Mouse (Mus musculus) kidney, postnatal 14 days (tissue): ENCODE data around the gene Rnf121.
"Not testable (repeated sequence)": the region's sequence is repeated elsewhere in the genome, so short reads cannot be mapped to it uniquely, and the experiment has no call there.

Source experiments
- DNase-seq: peaks from one replicate; pipeline ENCODE4 v3.0.0; 2022; ENCODE audit warnings: mixed read lengths

Rnf121 gene

DNA sequence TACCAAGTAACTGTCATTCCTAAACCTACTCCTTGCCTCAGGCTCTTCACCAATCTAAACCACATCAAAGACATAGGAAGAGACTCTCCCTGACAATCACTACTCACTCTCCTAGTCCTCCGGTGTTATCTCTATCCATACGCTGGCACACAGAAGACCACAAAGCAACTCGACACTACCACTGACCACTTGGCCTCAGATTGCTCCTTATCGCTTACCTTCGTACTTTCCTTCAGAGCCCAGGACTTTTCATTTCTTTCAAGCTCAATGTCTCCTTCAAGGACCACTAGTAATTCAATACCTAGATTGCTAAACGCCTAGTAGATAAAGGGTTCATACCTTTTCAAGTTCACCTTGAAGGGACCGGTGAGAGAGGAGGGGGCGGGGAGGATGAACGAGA, 1.4 kb downstream of the Rnf121 start:
- no peak for DNase-seq

DNA sequence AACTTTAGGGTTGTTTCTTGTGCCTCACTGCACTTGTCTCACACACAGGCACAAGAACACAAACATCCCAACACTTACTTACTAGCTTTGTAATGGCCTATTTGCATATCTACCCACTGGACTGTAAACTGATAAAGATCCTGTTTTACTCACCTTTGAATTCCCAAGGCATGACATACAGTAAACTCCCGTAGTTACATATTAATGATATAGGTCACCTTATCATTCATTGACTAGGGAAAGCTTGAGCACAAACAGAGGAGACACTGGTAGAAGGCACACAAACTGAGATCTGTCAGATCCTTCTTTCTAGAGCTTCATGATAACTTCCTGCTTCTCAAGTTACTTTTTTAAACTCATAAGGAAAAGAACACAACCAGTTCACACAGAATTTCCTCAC, 3.1 kb downstream of the Rnf121 start:
- DNase-seq: no peak

DNA sequence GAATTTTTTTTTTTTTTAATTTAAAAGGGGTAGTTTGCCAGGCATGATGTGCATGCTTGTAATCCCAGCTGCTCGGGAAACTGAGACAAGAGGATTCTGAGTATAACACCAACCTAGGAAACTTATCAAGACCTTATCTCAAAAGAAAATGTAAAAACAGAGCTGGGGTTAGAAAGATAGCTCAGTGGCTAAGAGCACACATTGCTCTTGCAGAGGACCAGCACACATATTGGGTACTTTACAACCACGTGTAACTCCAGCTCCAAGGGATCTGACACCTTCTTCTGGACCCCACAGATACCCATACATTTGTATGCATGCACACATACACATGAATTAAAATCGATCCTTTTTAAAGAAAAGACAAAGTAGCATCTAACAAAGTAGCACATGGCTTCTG, 3.9 kb downstream of the Rnf121 start:
- no peak for DNase-seq

DNA sequence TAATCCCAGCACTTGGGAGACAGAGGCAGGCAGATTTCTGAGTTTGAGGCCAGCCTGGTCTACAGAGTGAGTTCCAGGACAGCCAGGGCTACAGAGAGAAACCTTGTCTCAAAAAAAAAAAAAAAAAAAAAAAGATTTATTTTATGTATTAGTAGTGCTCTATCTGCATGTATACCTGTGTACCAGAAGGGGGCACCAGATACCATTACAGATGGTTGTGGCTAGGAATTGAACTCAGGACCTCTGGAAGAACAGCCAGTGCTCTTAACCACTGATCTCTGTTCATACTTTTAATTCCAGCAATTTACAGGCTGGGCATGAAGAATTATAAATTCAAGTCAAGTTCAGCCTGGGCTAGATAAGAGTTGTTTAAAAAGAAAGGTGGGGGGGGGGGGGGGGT, 16.7 kb downstream of the Rnf121 start:
- not testable (repeated sequence) for DNase-seq

DNA sequence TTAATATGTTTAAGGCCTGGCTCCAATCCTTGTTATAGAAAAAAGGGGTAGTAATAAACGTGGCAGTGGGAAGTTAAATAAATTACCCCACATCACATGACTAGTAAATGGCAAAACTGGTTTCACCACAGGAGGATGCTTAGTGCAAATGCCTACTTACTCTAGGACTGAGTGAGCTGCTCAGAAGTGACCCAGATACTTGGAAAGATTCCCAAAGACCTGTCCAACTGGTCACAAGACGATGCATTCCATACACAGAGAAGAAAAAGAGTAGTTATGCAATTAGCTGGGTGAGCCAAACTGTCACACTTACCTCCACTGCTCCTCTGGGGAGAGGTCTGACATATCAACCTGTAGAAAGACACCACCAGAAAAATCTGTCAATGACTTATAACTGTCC, 23.0 kb downstream of the Rnf121 start:
- DNase-seq: peak; percentile 41

DNA sequence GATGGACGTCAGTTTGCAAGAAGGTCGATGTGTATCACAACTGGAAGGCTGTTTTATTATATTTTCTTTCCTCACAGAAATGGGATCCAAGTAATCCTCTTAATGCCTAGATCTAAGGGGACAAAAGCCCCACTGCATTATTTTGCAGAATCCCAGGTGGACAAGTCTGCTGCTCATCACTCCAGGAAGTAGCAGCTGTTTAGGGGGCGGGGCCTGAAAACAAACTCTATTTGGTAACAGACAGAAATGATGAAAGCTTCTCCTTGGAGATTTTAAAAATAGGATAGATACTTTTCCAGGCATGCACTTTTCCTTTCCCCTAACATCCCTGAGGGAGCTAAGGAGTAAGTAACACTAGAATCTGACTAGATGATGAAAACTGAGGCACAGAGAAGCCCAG, 28.0 kb downstream of the Rnf121 start:
- no peak for DNase-seq

DNA sequence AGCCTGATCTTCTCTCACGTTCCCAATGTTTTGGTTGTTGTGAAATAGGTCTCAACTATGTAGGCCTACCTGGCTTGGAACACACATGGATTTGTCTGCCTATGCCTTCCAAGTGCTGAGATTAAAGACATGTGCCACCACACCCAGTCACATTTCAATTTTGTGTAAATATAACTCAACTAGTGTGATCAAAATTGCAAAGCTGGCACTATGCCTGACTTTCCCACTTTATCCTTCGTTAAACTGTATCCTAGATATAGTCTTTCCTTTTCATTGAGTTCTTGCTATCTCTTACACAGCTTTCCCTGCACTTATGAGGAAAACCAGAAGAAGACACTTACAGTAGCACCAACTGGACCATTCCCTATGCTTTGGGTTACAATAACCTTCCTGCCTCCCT, 29.7 kb downstream of the Rnf121 start:
- no peak for DNase-seq

DNA sequence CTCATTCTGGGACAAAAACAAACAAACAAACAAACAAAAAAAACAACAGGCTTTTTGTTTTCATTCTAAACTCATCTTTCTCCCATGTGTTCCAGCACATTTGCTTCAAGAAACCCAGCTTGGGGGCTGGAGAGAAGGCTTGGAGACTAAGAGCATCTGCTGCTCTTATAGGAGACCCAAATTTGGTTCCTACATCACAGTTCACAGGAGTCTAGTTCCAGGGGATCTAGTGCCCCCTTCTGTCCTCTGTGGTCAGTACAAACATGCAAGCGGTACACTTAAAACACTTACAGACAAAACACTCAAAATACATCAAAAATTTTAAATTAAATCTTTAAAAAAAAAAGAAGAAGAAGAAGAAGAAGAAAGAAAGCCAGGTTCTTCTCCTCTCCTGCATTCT, 30.4 kb downstream of the Rnf121 start:
- no peak for DNase-seq

DNA sequence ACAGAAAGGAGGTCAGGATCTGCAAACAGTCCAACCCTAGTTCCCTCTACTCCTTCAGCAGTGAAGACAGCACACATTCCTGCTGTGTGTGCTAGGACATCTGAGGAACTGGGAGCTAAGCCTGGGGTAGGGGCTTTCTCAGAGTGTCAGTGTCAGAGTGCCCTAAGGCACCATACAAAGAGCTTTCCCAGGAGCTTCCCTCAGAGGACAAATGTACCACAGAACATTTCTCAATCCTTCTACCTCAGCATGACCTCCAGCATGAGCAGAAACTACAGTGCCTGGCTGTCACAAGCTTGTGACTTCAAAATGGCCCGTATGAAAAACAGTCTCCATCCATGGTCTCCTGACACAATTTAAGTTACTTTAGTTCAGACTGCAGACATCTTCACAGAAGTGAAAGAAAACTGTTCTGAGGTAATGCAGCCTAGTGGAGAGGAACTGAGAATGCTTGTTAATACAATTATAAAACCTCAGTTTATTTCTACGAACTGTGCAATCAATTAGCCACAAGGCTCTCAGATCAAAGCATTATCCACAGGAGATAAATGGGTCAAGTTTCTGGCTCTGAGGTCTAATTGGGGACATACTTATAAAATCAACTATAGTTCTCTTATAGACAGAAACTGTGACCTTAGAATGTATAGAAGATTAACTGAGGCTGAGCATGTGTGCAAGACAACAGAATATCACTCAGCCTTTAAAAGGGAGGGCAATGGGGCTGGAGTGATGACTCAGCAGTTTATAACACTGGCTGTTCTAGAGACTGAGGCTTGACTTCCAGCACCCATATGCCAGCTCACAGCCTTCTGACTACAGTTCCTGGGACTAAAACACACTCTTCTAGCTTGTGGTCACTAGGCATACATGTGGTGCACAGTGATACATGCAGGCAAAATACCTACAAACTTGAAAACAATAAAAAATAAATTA, 39.8 kb downstream of the Rnf121 start:
- no peak for DNase-seq

DNA sequence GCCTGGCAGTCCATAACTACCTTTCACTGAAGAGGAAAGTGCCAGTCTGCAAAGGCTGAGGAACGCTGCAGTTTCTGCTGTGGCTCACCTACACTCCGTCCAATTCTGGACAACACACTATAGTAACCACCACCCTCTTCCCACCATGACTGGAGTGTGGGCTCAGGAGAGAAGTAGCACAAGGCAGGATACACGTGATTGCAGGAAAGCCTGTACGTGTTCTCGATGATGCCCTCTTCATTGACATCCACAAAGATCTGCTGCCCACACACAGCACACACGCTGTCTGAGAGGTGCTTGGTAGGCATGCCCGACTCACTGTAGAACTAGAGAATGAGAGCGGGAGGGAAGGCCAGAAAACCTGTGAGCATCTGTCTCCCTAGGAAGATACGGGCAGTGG, 41.4 kb downstream of the Rnf121 start:
- DNase-seq: no peak

DNA sequence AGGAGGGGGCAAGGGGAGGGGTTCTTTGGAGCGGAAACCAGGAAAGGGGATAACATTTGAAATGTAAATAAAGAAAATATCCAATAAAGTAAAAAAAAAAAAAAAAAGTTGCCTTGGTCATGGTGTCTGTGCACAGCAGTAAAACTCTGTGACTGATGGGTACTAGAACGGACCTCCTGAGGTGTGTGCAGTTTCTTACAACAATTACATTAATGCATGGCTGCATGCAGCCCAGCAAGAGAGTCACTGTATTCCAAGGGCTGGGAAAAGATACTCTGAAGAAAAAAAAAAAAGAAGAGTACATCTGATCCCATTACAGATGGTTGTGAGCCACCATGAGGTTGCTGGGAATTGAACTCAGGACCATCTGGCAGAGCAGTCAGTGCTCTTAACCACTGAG, 44.3 kb downstream of the Rnf121 start:
- DNase-seq: not testable (repeated sequence)

DNA sequence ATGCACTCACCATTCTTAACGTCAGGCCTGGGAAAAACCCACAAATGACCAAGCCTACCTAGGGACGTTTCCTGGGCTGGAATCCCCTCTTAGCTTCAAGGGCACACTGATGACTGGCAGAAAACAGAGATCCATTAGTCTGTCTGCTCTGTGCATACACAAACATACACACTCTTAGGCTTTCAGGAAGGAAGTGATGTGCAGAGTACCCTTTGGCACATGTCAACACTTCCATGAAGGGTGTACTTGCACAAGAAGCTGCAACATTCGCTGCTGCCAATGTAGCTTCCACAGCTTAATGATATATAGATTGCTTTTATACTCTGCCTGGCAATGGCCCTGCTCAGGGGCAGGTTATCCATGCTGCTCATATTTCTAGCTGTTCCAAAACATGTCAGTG, 45.9 kb downstream of the Rnf121 start:
- no peak for DNase-seq

DNA sequence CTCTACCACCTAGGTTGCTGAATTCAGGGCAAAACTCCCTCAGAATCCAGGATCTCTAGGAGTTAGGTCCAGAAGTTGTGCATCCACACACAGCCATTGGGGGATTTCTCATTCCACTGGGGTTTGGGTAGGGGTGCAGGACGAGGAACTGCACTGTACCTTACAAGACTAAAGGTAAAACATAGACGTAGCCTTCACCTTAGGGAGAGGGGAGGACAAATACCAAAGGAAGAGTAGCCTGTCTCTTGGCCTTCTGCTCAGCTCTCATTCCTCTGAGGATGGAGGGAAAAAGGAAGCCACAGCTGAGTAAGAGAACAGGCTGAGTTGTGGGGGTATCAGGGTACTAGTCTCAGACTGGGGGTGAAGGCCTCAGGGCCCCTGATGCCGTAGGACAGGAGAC, 46.7 kb downstream of the Rnf121 start, which contains the start of gene Il18bp:
Il18bp (minus strand) TSS at position 101 of the 400 bp plus-strand sequence.
- DNase-seq: no peak

DNA sequence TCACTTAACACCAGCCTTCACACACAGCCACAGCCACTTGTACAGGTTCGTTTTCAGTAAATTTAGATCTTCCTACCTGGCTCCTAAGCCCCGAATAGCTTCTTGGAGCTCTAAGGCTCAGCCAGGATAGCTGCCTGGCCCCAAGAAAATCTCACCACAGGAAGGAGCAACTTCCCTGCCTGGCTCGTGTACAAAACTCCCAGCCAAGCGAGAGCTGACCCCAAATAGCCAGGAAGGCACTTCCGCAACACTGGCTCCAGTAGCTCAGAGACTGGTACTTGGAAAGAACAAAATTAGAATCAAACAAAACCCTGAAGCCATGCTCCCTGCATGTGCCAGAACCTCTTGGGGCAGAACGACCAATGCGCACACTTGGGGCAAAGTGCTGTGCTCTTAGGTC, 47.2 kb downstream of the Rnf121 start:
- DNase-seq: peak; percentile 55

DNA sequence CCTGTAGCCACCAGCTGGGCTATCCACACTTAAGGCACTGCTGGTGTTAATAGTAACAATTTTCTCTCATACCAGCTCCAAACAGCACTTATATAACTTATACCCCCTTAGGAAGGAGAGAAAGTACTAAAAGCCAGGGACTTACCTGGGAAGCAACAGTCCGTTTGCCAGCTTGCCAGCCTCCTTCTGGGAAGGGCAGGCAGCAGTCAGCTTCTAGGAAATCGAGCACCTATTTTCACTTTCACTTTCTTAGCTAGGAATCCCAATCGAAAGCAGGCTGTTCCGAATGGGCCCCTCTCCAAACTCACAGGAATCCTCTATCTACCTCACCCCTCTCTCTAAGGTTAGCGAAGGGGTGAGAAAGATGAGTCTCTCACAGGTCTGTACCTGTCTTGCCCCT, 47.8 kb downstream of the Rnf121 start:
- peak; percentile 37 for DNase-seq

DNA sequence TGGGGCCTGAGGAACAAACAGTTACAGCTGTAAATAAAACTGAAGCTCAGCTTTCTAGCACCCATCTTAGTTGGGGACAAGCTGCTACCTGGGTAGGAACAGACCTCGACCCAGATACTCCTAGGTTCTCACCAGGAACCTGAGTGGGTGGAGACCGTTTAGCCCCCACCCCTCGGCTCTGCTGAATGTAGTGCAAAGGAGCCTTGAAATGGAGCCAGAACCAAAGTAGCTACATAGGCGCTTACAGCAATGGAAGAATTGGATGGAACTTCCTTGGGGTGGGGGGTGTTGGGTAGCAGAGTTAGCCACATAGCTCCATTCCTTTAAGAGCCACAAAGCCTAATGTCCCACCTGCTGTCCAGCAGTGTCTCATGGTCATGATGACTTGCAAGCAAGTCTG, 48.3 kb downstream of the Rnf121 start:
- DNase-seq: no peak

DNA sequence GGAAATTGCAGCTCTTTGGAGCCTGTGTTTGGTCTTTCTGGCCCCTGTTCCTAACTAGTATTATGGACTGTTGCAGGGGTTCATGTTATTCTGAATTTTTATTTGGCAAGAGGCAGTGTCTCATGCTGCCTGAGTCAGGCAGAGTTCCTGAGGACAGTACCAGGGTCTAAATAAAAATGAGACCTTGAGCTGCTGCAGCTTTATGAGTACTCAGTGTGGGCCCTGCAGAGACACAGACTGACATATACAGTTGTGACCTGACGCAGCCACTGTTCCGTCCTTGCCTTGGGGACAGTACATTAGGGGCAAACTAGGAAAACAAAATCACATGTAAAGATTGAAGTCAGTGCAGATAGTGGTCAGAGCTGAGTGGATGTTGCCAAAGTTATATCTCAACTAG, 50.3 kb downstream of the Rnf121 start:
- DNase-seq: no peak

DNA sequence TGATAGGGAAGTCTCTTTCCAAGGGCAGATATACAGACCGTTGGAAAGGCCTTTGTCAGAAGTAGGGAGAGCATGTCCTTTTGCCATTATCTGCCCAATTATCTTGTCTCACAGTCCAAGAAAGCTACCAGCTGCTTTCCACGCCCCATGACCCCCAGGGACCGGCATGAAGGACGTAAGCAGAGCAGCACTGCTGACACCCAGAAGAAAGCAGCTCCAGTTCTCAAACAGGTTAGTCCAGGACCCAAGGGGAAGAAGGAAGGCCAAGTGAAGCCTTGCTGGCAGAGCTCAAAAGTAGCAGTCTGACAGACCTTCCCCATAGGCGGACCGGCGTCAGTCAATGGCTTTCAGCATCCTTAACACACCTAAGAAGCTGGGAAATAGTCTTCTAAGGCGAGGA, 51.9 kb downstream of the Rnf121 start:
- DNase-seq: no peak

DNA sequence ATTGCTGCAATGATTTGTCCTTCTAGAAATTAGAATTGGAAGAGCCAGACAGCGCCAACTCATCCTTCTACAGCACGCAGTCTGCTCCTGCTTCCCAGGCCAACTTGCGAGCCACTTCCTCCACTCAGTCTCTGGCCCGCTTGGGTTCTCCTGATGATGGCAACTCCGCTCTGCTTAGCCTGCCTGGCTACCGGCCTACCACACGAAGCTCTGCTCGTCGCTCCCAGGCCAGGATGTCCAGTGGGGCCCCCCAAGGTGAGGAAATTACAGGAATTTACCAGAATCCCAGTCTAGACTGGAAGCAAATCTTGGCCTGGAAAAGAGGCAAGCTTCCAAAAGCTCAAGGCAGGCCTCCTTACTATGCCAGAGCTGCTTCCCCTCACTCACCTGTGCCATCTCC, 53.4 kb downstream of the Rnf121 start:
- DNase-seq: no peak

DNA sequence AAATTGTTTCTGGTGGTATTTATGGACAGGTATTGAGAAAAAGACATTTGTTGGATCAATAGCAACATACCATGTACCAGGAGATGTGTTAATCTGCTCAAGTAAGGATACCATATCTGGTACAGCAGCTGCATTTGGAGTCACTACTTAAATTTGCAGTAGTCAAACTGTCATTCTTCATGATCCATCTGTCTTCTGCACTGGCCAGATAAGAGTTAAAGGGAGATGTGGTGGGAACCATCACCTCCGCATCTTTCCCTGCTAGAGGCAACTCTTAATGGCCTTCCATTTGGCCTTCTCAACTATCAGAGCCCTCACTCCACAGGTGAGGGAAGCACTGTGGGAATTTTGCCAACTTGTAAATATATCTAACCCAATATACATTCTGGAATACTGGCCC, 58.7 kb downstream of the Rnf121 start:
- no peak for DNase-seq

DNA sequence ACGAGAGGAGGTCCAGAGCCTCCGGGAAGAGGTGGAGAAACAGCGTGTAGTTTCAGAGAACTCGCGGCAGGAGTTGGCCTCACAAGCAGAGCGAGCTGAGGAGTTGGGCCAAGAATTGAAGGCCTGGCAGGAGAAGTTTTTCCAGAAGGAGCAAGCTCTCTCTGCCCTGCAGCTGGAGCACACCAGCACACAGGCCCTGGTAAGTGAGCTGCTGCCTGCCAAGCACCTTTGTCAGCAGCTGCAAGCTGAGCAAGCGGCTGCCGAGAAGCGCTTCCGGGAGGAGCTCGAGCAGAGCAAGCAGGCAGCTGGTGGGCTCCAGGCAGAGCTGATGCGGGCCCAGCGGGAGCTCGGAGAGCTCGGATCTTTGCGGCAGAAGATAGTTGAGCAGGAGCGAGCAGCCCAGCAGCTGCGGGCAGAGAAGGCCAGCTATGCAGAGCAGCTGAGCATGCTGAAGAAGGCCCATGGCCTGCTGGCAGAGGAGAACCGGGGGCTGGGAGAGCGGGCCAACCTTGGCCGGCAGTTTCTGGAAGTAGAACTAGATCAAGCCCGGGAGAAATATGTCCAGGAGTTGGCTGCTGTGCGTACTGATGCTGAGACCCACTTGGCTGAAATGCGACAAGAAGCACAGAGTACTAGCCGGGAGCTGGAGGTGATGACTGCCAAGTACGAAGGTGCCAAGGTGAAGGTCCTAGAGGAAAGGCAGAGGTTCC, 64.2 kb downstream of the Rnf121 start:
- DNase-seq: no peak

DNA sequence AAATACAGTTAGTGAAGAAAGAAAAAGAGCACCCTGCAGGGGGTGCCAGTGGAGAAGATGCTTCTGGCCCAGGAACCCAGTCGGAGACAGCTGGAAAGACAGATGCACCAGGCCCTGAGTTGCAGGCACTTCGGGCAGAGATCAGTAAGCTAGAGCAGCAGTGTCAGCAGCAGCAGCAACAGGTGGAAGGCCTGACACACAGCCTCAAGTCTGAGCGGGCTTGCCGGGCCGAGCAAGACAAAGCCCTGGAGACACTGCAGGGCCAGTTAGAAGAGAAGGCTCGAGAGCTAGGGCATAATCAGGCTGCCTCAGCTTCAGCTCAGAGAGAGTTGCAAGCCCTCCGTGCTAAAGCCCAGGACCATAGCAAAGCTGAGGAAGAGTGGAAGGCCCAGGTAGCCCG, 65.0 kb downstream of the Rnf121 start:
- no peak for DNase-seq

DNA sequence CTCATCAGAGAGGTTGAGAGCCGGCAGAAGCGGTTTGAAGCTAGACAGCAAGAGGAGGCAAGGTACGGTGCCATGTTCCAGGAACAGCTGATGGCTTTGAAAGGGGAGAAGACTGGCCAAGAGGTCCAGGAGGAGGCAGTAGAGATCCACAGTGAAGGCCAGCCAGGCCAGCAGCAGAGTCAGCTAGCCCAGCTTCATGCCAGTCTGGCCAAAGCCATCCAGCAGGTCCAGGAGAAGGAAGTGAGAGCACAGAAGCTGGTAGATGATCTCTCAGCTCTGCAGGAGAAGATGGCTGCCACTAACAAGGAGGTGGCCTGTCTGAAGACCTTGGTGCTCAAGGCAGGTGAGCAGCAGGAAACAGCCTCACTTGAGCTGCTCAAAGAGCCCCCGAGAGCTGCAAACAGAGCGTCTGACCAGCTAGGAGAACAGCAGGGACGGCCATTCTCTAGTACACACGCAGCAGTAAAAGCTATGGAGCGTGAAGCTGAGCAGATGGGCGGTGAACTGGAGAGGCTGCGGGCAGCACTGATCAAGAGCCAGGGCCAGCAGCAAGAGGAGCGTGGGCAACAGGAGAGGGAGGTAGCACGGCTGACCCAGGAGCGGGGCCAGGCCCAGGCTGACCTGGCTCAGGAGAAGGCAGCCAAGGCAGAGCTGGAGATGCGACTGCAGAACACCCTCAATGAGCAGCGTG, 65.7 kb downstream of the Rnf121 start:
- no peak for DNase-seq
